Mouse (Mus musculus) limb, embryonic 14.5 days (tissue): ENCODE data around the gene Rhobtb3. TPM values are rescaled to one million over a fixed set of nuclear protein-coding genes. Genes with fewer than 3 reads are reported as not detected.
"Not testable (repeated sequence)": the region's sequence is repeated elsewhere in the genome, so short reads cannot be mapped to it uniquely, and the experiment has no call there.

ENCODE experiments used
- ATAC-seq: fragments of 200-750 bp; cut with Nextera tagmentation; 2 replicates; pipeline ENCODE4 v1.8.0; 2017; ENCODE audit warnings: low read depth, moderate number of reproducible peaks, moderate TSS enrichment; ENCODE audit not compliant: low FRiP score
- DNase-seq: peaks from one replicate; pipeline ENCODE4 v3.0.0-alpha.2; 2015; ENCODE audit warnings: low spot score
- H3K27ac ChIP-seq: fragments of 300-500 bp; sonication (generic); replicated peaks from 2 replicates; pipeline ENCODE4 v1.5.1; 2014; ENCODE audit warnings: low read depth, mild to moderate bottlenecking, low read length, moderate library complexity, mixed read lengths
- H3K27me3 ChIP-seq: fragments of 300-500 bp; sonication (generic); 2 replicates; pipeline ENCODE4 v1.6.1; 2014; ENCODE audit warnings: low read length, mixed read lengths; ENCODE audit not compliant: control insufficient read depth, insufficient read depth
- H3K36me3 ChIP-seq: fragments of 300-500 bp; sonication (generic); 2 replicates; pipeline ENCODE4 v1.6.1; 2014; ENCODE audit warnings: mild to moderate bottlenecking, low read length, moderate library complexity, mixed read lengths; ENCODE audit not compliant: control insufficient read depth, insufficient read depth
- H3K4me1 ChIP-seq: fragments of 300-500 bp; sonication (generic); 2 replicates; pipeline ENCODE4 v1.6.1; 2014; ENCODE audit warnings: antibody characterized with exemption, low read length, mixed read lengths; ENCODE audit not compliant: control insufficient read depth, insufficient read depth
- H3K4me2 ChIP-seq: fragments of 300-500 bp; sonication (generic); replicated peaks from 2 replicates; pipeline ENCODE4 v1.6.1; 2014; ENCODE audit warnings: low read depth, mild to moderate bottlenecking, low read length, moderate library complexity; ENCODE audit not compliant: severe bottlenecking
- H3K4me3 ChIP-seq: fragments of 300-500 bp; sonication (generic); replicated peaks from 2 replicates; pipeline ENCODE4 v1.5.1; 2014; ENCODE audit warnings: low read length
- H3K9ac ChIP-seq: fragments of 300-500 bp; sonication (generic); 2 replicates; pipeline ENCODE4 v1.6.1; 2014; ENCODE audit warnings: mild to moderate bottlenecking, low read depth, low read length, moderate library complexity; ENCODE audit not compliant: severe bottlenecking
- H3K9me3 ChIP-seq: fragments of 300-500 bp; sonication (generic); 2 replicates; pipeline ENCODE4 v1.6.1; 2016; ENCODE audit warnings: low read length; ENCODE audit not compliant: control insufficient read depth
- POLR2A ChIP-seq: fragments of 200-500 bp; IDR thresholded peaks from 2 replicates; pipeline ENCODE4 v1.8.0; 2012; ENCODE audit warnings: inconsistent platforms, mild to moderate bottlenecking, moderate library complexity, borderline replicate concordance; ENCODE audit not compliant: insufficient read depth, insufficient read length; ENCODE audit errors: extremely low read depth
- WGBS: fragments of 180-500 bp; shearing (Covaris S2); extraction: QIAGEN DNeasy Blood & Tissue Kit; methylation state at CpG from one replicate; pipeline ENCODE4 v1.1.7; 2014; 5-methylcytosine and 5-hydroxymethylcytosine counted together
- polyA plus RNA-seq, 2 experiments: library from polyadenylated mRNA; depleted of rRNA in 1 of 2; stranded (reverse) in 1 of 2; unstranded in 1 of 2; fragments of >200 nt; fragmentation: Nextera tagmentation in 1 of 2; extraction: Ambion mirVana in 1 of 2; gene quantifications; 2 replicates each; pipeline versions ENCODE4 v1.2.1 to v1.2.3; 2012 to 2014

Gene Rhobtb3
- polyA plus RNA-seq, 2 experiments, result 30.7 to 53.3 TPM

DNA sequence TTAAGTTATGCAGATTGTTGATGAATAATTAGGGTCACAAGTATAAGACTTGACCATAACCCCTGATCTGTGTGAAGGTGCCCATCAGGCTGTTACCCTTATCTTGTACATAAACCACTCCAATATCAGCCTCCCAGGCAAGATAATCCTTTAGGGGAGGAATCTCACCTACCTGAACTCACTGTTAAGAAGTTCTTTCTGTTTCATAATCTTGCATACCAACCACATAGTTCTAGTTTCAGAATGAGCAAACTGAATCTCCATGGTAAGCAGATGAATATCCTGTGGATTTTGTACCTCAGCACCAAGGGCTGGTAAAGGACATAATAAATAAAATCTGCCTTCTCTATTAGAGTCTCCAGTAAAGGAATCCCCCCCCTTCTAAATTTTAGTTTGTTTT, 111.0 kb downstream of the Rhobtb3 start:
- no peaks in the 10 kb centered on the region for H3K27me3 ChIP-seq
- no peak overlapping the region for H3K4me2 ChIP-seq
- ATAC-seq, result no peak
- no peak for TF ChIP-seq POLR2A
- H3K9ac ChIP-seq, result no peak overlapping the region
- no peaks in the 10 kb centered on the region for H3K36me3 ChIP-seq
- no peaks in the 10 kb centered on the region for H3K4me1 ChIP-seq
- no peak overlapping the region for H3K4me3 ChIP-seq
- no peak for DNase-seq
- no peak overlapping the region for H3K27ac ChIP-seq
- no peaks in the 10 kb centered on the region for H3K9me3 ChIP-seq

DNA sequence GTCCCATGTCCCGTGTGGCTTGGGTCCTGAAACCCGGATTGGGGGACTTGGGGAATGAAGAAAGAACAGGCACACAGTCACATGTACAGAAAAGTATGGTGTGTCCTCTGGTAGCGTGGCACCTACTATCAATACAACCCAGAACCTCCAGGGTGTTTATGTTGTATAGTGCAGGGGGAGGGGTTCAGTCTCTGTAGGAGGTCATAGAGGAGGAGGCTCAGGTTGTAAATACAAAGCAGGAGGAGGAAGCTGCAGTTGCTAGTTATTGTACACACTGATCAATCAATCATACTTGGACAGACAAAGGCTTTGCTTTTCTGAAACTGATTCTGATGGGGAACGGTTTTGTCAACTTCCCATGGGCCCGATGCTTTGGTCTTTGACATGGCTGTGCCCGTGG, 112.0 kb downstream of the Rhobtb3 start:
- no peak for TF ChIP-seq POLR2A
- Histone ChIP-seq H3K4me2 (no peak overlapping the region), H3K9me3 (no peaks in the 10 kb centered on the region), H3K27me3 (no peaks in the 10 kb centered on the region), H3K27ac (no peak overlapping the region), H3K4me3 (no peak overlapping the region), H3K36me3 (no peaks in the 10 kb centered on the region), H3K9ac (no peak overlapping the region), H3K4me1 (no peaks in the 10 kb centered on the region)
- WGBS, result 78% methylated on average over 6 of the region's 6 CpGs
- ATAC-seq, result no peak
- no peak for DNase-seq

DNA sequence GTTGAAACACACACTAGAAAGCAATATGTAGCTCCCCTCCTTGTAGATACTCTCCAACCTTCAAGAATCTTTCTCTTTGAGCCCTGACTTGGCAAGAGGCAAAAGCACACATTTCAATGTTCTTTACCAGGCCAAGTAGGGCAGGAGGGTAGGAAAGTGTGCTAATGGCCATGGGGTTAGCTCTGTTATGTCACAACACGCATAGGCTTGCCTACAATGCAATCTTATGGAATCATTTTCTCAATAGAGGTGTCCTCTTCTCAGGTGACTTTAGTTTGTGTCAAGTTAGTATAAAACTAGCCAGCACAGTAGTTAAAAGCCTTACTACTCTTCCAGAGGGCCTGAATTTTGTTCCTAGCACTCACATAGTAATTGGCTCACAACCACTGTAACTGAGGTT, 113.0 kb downstream of the Rhobtb3 start:
- Histone ChIP-seq H3K4me1 (no peaks in the 10 kb centered on the region), H3K36me3 (no peaks in the 10 kb centered on the region), H3K27ac (no peak overlapping the region), H3K4me2 (no peak overlapping the region), H3K9ac (no peak overlapping the region), H3K27me3 (no peaks in the 10 kb centered on the region), H3K4me3 (no peak overlapping the region), H3K9me3 (no peaks in the 10 kb centered on the region)
- ATAC-seq (no peak), DNase-seq (no peak)
- WGBS, result 92% methylated on average over 1 of the region's 1 CpGs
- TF ChIP-seq POLR2A, result no peak

DNA sequence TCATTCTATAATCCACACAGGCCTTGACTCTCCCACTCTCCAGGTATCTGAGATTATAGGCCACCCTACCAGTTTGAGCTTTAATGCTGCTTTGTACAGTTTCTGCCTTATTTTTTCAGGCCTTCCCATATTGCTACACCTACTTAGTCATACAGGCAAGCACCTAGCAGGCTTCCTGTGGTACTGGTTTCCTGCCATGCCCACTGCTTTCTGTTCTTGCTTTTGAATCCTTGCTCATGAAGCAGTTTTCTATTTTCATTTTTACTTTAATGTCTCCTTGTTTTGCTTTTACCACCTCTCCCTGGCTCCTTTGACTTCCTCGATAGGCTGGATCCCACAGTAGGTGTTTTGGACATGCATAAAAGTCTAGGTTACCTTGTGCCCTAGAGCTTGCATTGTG, 118.3 kb downstream of the Rhobtb3 start:
- 85% methylated on average over 1 of the region's 1 CpGs for WGBS
- Histone ChIP-seq H3K4me1 (no peaks in the 10 kb centered on the region), H3K27ac (no peak overlapping the region), H3K27me3 (no peaks in the 10 kb centered on the region), H3K4me3 (no peak overlapping the region), H3K4me2 (no peak overlapping the region), H3K9me3 (no peaks in the 10 kb centered on the region), H3K9ac (no peak overlapping the region), H3K36me3 (no peaks in the 10 kb centered on the region)
- ATAC-seq (no peak), DNase-seq (no peak)
- no peak for TF ChIP-seq POLR2A

DNA sequence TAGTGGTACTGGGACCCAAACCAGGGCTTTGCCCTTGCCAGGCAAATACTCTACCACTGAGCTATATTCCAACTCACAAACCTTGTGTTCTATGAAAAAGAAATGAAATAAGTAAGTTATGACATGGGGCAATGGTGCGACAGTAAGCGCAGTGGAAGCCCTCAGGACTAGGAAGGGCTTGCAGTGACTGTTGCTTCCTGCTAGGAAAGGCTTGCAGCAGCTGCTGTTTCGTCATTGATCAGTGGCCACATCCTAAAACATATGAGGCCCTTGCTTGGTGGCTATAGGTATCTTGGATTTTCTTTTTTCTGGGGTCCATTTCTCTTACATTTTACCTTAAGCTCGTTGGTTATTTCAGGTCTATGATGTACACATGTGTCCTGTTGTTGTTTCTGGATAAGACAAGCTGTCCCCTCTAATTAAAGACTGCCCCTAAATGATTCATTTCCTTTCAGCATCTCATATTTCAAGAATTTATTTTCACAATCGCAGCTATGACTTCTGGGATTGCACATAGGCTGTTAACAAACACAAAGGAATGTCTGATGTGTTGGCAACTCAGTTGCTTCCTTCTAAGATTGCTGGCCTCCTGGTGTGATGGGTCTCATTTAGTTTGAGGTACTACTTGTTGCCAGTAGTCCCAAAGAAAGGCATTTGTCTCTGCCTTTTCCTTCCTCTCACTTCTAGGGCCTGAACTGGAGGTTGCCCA, 119.0 kb downstream of the Rhobtb3 start:
- H3K27me3 ChIP-seq, result no peaks in the 10 kb centered on the region
- no peak for ATAC-seq
- no peak for TF ChIP-seq POLR2A
- H3K9me3 ChIP-seq, result no peaks in the 10 kb centered on the region
- H3K4me1 ChIP-seq, result no peaks in the 10 kb centered on the region
- no peak for DNase-seq
- H3K4me3 ChIP-seq, result no peak overlapping the region
- H3K36me3 ChIP-seq, result no peaks in the 10 kb centered on the region
- H3K27ac ChIP-seq, result no peak overlapping the region
- H3K9ac ChIP-seq, result no peak overlapping the region
- WGBS, result 77% methylated on average over 5 of the region's 5 CpGs
- no peak overlapping the region for H3K4me2 ChIP-seq

DNA sequence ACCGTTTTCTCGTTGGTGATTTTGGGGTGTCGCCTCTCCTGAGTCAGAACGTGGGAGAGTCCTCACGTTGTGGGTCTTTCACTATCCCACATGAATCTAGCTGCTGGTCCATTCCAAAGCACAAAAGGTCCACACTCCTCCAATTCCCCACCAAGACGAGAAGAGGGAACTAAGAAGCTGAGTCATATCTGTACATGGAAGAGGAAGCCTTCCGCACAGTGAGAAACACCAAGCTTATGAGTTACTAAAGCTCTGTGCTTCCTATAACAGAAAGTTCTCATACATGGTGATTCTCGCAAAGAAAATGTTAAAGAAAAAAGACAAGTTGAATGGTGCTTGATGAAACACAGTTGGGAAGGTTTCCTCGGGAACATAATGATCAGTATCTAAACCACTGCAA, 120.5 kb downstream of the Rhobtb3 start:
- H3K36me3 ChIP-seq, result no peaks in the 10 kb centered on the region
- no peak overlapping the region for H3K4me2 ChIP-seq
- H3K4me1 ChIP-seq, result no peaks in the 10 kb centered on the region
- no peak for ATAC-seq
- 85% methylated on average over 8 of the region's 9 CpGs for WGBS
- no peak for DNase-seq
- no peak for TF ChIP-seq POLR2A
- H3K9me3 ChIP-seq, result no peaks in the 10 kb centered on the region
- H3K27me3 ChIP-seq, result no peaks in the 10 kb centered on the region
- no peak overlapping the region for H3K27ac ChIP-seq
- H3K4me3 ChIP-seq, result no peak overlapping the region
- H3K9ac ChIP-seq, result no peak overlapping the region

DNA sequence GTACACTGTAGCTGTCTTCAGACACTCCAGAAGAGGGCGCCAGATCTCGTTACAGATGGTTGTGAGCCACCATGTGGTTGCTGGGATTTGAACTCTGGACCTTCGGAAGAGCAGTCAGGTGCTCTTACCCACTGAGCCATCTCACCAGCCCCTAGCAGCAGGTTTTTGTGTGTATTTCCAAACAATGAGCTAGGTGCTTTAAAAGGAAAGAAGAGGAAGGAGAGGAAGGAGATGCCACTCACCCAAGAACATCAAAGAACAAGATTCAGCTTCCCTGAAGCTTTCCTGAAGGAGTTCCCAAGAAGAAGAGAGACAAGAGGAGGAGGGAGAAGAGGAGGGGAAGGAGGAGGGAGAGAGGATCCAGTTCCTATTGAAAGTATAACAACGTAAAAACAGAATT, 121.4 kb downstream of the Rhobtb3 start:
- not testable (repeated sequence) for H3K4me2 ChIP-seq

More for the DNA sequence above, 121.4 kb downstream of the Rhobtb3 start:
- DNase-seq, H3K27me3 ChIP-seq, H3K4me3 ChIP-seq, ATAC-seq, H3K9me3 ChIP-seq, H3K4me1 ChIP-seq, H3K36me3 ChIP-seq, H3K27ac ChIP-seq, H3K9ac ChIP-seq: not testable (repeated sequence)
- WGBS, result 86% methylated on average over 4 of the region's 4 CpGs
